Mouse (Mus musculus): Measurements from ENCODE around the gene Aldh8a1. TPM values are rescaled to one million over a fixed set of nuclear protein-coding genes. Genes with fewer than 3 reads are reported as not detected.
"Not testable (repeated sequence)": the region's sequence is repeated elsewhere in the genome, so short reads cannot be mapped to it uniquely, and the experiment has no call there.

The Aldh8a1 gene
- polyA plus RNA-seq, 1 experiment from 2014 or later: 0.06 TPM

GRCm38 (mm10) chr10:21369586-21369985 is 7.5 kb upstream of the Aldh8a1 start:
- 89% methylated on average over 2 of the region's 2 CpGs for WGBS
- no peak for ATAC-seq (ENCODE audit: low FRiP score)
- Histone ChIP-seq H3K9ac (replicated peaks) (no peak overlapping the region), H3K27ac (replicated peaks) (no peak overlapping the region), H3K36me3 (peaks cover 35% of the 10 kb centered on the region), H3K4me1 (no peaks in the 10 kb centered on the region), H3K27me3 (replicated peaks) (no peaks in the 10 kb centered on the region), H3K9me3 (replicated peaks) (no peaks in the 10 kb centered on the region), H3K4me3 (replicated peaks) (no peak overlapping the region), H3K4me2 (no peak overlapping the region)

DNA sequence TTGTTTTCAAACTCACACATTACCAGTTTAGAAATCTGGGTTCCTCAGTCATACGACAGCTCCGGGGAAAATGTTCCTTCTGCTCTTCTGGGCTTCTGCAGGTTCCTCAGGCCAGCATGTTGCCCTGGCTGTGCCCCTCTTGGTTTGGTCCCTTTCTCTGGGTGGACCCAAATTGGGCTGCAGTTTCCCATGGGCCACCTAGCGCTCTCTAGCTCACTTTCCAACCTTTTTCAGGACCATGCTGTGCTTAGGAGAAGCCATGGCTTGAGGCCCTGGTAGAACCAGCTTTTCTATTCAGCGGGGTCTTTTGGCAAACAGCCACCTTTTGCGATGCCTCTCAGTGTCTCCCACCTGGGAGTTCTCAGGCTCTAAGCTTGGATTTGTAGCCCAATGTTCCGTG is 4.8 kb upstream of the Aldh8a1 start:
- no peak overlapping the region for H3K9ac ChIP-seq (replicated peaks)
- ATAC-seq (ENCODE audit: low FRiP score): no peak

DNA sequence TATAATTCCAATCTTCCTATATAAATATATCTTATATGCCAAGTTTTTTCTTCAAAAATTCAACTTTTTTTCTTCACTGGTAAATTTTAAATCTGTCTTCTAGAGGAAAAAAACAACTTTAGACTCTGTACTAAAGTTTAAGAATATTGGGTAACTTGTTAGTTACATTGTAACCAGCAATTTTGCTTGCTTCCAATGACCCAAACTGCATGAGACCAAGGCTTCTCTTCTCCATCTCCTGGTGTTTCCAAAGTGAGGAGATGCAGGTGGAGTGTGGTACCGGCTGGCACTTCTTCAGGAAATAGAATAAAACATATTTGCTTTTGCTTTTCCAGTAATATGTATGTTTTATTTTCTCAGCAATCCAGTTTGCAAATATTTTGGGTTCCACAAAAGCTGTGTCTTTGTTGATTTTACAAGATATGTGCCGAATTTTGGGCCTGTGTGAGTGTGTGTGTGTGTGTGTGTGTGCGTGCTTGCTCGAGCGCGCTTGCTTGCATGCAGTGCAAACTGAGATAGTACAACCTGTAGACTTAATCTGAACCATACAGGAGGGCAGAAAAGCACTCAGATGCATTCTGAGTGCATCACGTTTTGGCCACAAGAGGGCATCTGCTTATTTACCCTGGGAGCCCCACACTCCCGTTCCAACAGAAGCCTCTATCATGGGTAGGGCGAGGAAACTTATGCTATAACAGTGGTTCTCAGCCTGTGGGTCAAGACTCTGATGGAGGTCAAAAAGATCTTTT is 1.3 kb downstream of the Aldh8a1 start:
- WGBS: 70% methylated on average over 9 of the region's 9 CpGs

More for the DNA sequence above, 4.8 kb upstream of the Aldh8a1 start:
- H3K4me3 ChIP-seq (replicated peaks): no peak overlapping the region
- WGBS: 87% methylated on average over 6 of the region's 6 CpGs
- H3K27me3 ChIP-seq (replicated peaks): no peaks in the 10 kb centered on the region
- H3K9me3 ChIP-seq (replicated peaks): no peaks in the 10 kb centered on the region
- peaks cover 21% of the 10 kb centered on the region for H3K36me3 ChIP-seq
- H3K4me1 ChIP-seq: no peaks in the 10 kb centered on the region
- H3K27ac ChIP-seq (replicated peaks): no peak overlapping the region
- H3K4me2 ChIP-seq: no peak overlapping the region

DNA sequence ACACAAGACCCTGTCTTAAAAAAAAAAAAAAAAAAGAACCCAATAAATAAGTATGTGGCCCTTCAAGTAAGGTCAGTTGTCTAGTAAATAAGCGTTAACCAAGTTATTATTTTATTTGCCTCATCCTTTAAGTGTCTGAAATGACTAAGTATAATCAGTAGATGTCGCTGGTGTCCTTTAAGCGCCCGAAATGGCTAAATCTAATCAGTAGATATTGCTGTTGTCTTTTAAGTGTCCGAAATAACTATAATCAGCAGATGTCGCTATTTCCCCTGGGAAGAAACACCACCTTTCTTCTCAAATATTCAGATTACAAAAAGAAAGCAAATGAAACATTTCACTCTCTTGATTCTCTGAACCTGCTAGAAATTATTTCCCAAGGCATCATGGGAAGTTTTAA is 5.8 kb downstream of the Aldh8a1 start:
- no peak overlapping the region for H3K4me2 ChIP-seq
- no peaks in the 10 kb centered on the region for H3K4me1 ChIP-seq
- H3K36me3 ChIP-seq: no peaks in the 10 kb centered on the region
- no peaks in the 10 kb centered on the region for H3K9me3 ChIP-seq (replicated peaks)
- ATAC-seq (ENCODE audit: low FRiP score): no peak; the same call in 1 of the 2 replicates
- H3K27me3 ChIP-seq (replicated peaks): no peaks in the 10 kb centered on the region
- H3K9ac ChIP-seq (replicated peaks): no peak overlapping the region
- 24% methylated on average over 6 of the region's 6 CpGs for WGBS
- H3K4me3 ChIP-seq (replicated peaks): no peak overlapping the region
- H3K27ac ChIP-seq (replicated peaks): no peak overlapping the region

More for the DNA sequence above, 1.3 kb downstream of the Aldh8a1 start:
- Histone ChIP-seq H3K4me2 (no peak overlapping the region), H3K27ac (replicated peaks) (no peak overlapping the region), H3K9ac (replicated peaks) (no peak overlapping the region), H3K4me3 (replicated peaks) (no peak overlapping the region), H3K27me3 (replicated peaks) (no peaks in the 10 kb centered on the region), H3K9me3 (replicated peaks) (no peaks in the 10 kb centered on the region), H3K36me3 (no peaks in the 10 kb centered on the region), H3K4me1 (no peaks in the 10 kb centered on the region)
- no peak for ATAC-seq (ENCODE audit: low FRiP score)

GRCm38 (mm10) chr10:21385111-21385663 is 8.1 kb downstream of the Aldh8a1 start:
- Histone ChIP-seq H3K27me3 (replicated peaks) (no peaks in the 10 kb centered on the region), H3K36me3 (no peaks in the 10 kb centered on the region), H3K9ac (replicated peaks) (no peak overlapping the region), H3K4me1 (no peaks in the 10 kb centered on the region), H3K9me3 (replicated peaks) (no peaks in the 10 kb centered on the region), H3K4me2 (no peak overlapping the region), H3K4me3 (replicated peaks) (no peak overlapping the region), H3K27ac (replicated peaks) (no peak overlapping the region)
- no peak for ATAC-seq (ENCODE audit: low FRiP score)
- 83% methylated on average over 3 of the region's 3 CpGs for WGBS

DNA sequence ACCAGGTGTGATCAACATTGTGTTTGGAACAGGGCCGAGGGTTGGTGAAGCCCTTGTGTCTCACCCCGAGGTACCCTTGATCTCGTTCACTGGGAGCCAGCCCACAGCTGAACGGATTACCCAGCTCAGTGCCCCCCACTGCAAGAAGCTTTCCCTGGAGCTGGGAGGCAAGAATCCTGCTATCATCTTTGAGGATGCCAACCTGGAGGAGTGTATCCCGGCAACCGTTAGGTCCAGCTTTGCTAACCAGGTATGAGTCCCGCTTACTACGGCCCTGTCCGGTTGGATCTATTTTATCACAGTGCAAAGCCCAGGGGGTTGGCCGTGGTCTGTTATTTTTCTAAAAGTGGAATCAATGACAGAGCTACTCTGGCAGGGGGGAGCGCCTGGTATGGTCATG is 12.0 kb downstream of the Aldh8a1 start:
- Histone ChIP-seq H3K4me2 (no peak overlapping the region), H3K36me3 (no peaks in the 10 kb centered on the region), H3K9me3 (replicated peaks) (no peaks in the 10 kb centered on the region), H3K27ac (replicated peaks) (no peak overlapping the region), H3K4me1 (no peaks in the 10 kb centered on the region), H3K27me3 (replicated peaks) (no peaks in the 10 kb centered on the region), H3K4me3 (replicated peaks) (no peak overlapping the region), H3K9ac (replicated peaks) (no peak overlapping the region)
- no peak for ATAC-seq (ENCODE audit: low FRiP score)
- 90% methylated on average over 11 of the region's 11 CpGs for WGBS

DNA sequence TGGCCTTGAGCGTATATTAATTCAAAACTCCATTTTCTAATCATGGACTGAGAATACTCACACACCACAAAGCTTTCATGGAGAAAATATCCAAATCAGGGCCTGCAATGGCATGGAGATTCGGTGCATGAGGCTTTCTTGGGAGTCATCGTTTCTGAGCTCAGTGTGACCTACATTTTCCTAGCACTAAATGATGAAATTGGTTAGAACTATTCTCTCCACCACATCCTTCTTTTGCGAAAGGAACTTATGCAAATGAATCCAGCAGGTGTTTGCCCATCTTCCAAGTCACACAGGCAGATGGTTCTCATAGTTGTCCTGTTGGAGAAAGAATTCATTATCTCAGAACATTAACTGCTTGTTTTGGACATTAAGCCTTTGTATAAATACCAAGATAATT is 13.3 kb downstream of the Aldh8a1 start:
- Histone ChIP-seq H3K9ac (replicated peaks) (no peak overlapping the region), H3K27ac (replicated peaks) (no peak overlapping the region), H3K27me3 (replicated peaks) (no peaks in the 10 kb centered on the region), H3K4me1 (no peaks in the 10 kb centered on the region), H3K4me3 (replicated peaks) (no peak overlapping the region), H3K4me2 (no peak overlapping the region), H3K9me3 (replicated peaks) (no peaks in the 10 kb centered on the region), H3K36me3 (no peaks in the 10 kb centered on the region)
- WGBS: 79% methylated on average over 4 of the region's 4 CpGs
- ATAC-seq (ENCODE audit: low FRiP score): no peak

- WGBS: 79% methylated on average over 4 of the region's 4 CpGs
- no peak overlapping the region for H3K4me2 ChIP-seq
- no peaks in the 10 kb centered on the region for H3K36me3 ChIP-seq
- H3K9me3 ChIP-seq (replicated peaks): no peaks in the 10 kb centered on the region
- no peak overlapping the region for H3K4me3 ChIP-seq (replicated peaks)
- no peaks in the 10 kb centered on the region for H3K4me1 ChIP-seq
- no peak for ATAC-seq (ENCODE audit: low FRiP score)
- H3K9ac ChIP-seq (replicated peaks): no peak overlapping the region
- H3K27me3 ChIP-seq (replicated peaks): no peaks in the 10 kb centered on the region
- H3K27ac ChIP-seq (replicated peaks): no peak overlapping the region
Observed at GRCm38 (mm10) chr10:21391286-21391685, 14.2 kb downstream of the Aldh8a1 start.

GRCm38 (mm10) chr10:21393390-21393789 is 16.3 kb downstream of the Aldh8a1 start:
- no peaks in the 10 kb centered on the region for H3K27me3 ChIP-seq (replicated peaks)
- no peaks in the 10 kb centered on the region for H3K36me3 ChIP-seq
- H3K9ac ChIP-seq (replicated peaks): no peak overlapping the region
- H3K4me2 ChIP-seq: no peak overlapping the region
- H3K4me3 ChIP-seq (replicated peaks): no peak overlapping the region
- WGBS: 92% methylated on average over 2 of the region's 2 CpGs
- no peaks in the 10 kb centered on the region for H3K4me1 ChIP-seq
- H3K9me3 ChIP-seq (replicated peaks): no peaks in the 10 kb centered on the region
- no peak for ATAC-seq (ENCODE audit: low FRiP score)
- H3K27ac ChIP-seq (replicated peaks): no peak overlapping the region

GRCm38 (mm10) chr10:21395426-21396139 is 18.5 kb downstream of the Aldh8a1 start:
- no peak overlapping the region for H3K27ac ChIP-seq (replicated peaks)
- H3K4me2 ChIP-seq: no peak overlapping the region
- no peak overlapping the region for H3K4me3 ChIP-seq (replicated peaks)
- H3K4me1 ChIP-seq: no peaks in the 10 kb centered on the region
- no peak for ATAC-seq (ENCODE audit: low FRiP score)
- no peaks in the 10 kb centered on the region for H3K36me3 ChIP-seq
- WGBS: 90% methylated on average over 14 of the region's 14 CpGs
- H3K27me3 ChIP-seq (replicated peaks): no peaks in the 10 kb centered on the region
- no peaks in the 10 kb centered on the region for H3K9me3 ChIP-seq (replicated peaks)
- H3K9ac ChIP-seq (replicated peaks): no peak overlapping the region

GRCm38 (mm10) chr10:21398873-21399425 is 21.9 kb downstream of the Aldh8a1 start:
- not testable (repeated sequence) for H3K4me2 ChIP-seq; H3K9me3 ChIP-seq (replicated peaks); H3K4me3 ChIP-seq (replicated peaks); H3K27ac ChIP-seq (replicated peaks); H3K36me3 ChIP-seq; ATAC-seq (ENCODE audit: low FRiP score); H3K4me1 ChIP-seq; H3K27me3 ChIP-seq (replicated peaks); H3K9ac ChIP-seq (replicated peaks)
- 72% methylated on average over 6 of the region's 6 CpGs for WGBS

GRCm38 (mm10) chr10:21399622-21400021 is 22.5 kb downstream of the Aldh8a1 start:
- Histone ChIP-seq H3K4me3 (replicated peaks) (no peak overlapping the region), H3K27ac (replicated peaks) (no peak overlapping the region), H3K9me3 (replicated peaks) (no peaks in the 10 kb centered on the region), H3K36me3 (no peaks in the 10 kb centered on the region), H3K4me2 (no peak overlapping the region), H3K27me3 (replicated peaks) (no peaks in the 10 kb centered on the region), H3K4me1 (no peaks in the 10 kb centered on the region), H3K9ac (replicated peaks) (no peak overlapping the region)
- 68% methylated on average over 8 of the region's 8 CpGs for WGBS
- ATAC-seq (ENCODE audit: low FRiP score): no peak
